ENCODE assay signal across 26 mouse cellular contexts in genomic region chr6:146880296-146880695, GRCm38 (mm10). TPM values are rescaled to one million over a fixed set of nuclear protein-coding genes. Genes with fewer than 3 reads are reported as not detected.
DNase-seq lines count a peak whose midpoint lies in the region; ATAC-seq and TF ChIP-seq lines count a peak whose summit lies in the region.
"Had no signal": no experiment of that assay in that cellular context is flagged by ENCODE, and none has a peak within 500 bp of the region (broad histone marks: within the 10 kb centered on the region; RNA-seq: fewer than 3 reads in every experiment).

No protein-coding gene starts in this region.

- peaks cover 11% of the 10 kb centered on the region for H3K9me3 ChIP-seq in forebrain, embryonic 10.5 days
- peaks cover 8% of the 10 kb centered on the region; the same call in 1 of the 2 replicates for H3K9me3 ChIP-seq in forebrain, embryonic 15.5 days
- peaks cover 4% of the 10 kb centered on the region; the same call in 1 of the 2 replicates for H3K9me3 ChIP-seq in midbrain, embryonic 11.5 days (ENCODE audit: control insufficient read depth, low read length)
- H3K9me3 ChIP-seq in midbrain, embryonic 16.5 days (replicated peaks; ENCODE audit: control insufficient read depth, low read length, poor library complexity, severe bottlenecking): no peaks in the 10 kb centered on the region
- peaks cover 6% of the 10 kb centered on the region for H3K9me3 ChIP-seq in forebrain, embryonic 16.5 days (ENCODE audit: control insufficient read depth, low read length)

- H3K27ac ChIP-seq in forebrain, embryonic 10.5 days: peak overlapping the region; percentile 22; the same call in 1 of the 2 replicates
- H3K27ac ChIP-seq in forebrain, embryonic 15.5 days (replicated peaks): no peak overlapping the region
- no peak overlapping the region for H3K27ac ChIP-seq in midbrain, embryonic 11.5 days (ENCODE audit: low read depth, low read length)
- no peak overlapping the region for H3K27ac ChIP-seq in midbrain, embryonic 16.5 days (ENCODE audit: low read length)
- H3K27ac ChIP-seq in forebrain, embryonic 16.5 days (ENCODE audit: low read length): no peak overlapping the region
- H3K27ac ChIP-seq in olfactory bulb, adult 2 months (ENCODE audit: insufficient read depth, low read depth, low read length): peak overlapping the region; percentile 85; the same call in 1 of the 2 replicates
- H3K27ac ChIP-seq: hindbrain, embryonic 10.5 days; hindbrain, embryonic 14.5 days; hindbrain, postnatal 0 days had no signal

- H3K4me1 ChIP-seq in forebrain, embryonic 10.5 days: peaks cover 33% of the 10 kb centered on the region
- 0 out of 2 replicates have a peak, but pooled peaks cover 2% of the 10 kb centered on the region for H3K4me1 ChIP-seq in forebrain, embryonic 15.5 days
- no peaks in the 10 kb centered on the region for H3K4me1 ChIP-seq in midbrain, embryonic 11.5 days (ENCODE audit: control insufficient read depth, insufficient read depth, low read length)
- H3K4me1 ChIP-seq in midbrain, embryonic 16.5 days (ENCODE audit: control insufficient read depth, insufficient read depth, low read length): no peaks in the 10 kb centered on the region; the same call in 1 of the 2 replicates
- H3K4me1 ChIP-seq in forebrain, embryonic 16.5 days (replicated peaks; ENCODE audit: control insufficient read depth, insufficient read depth, low read length): peaks cover 3% of the 10 kb centered on the region; the same call in 1 of the 2 replicates
- H3K4me1 ChIP-seq in olfactory bulb, adult 2 months (ENCODE audit: control insufficient read depth, insufficient read depth, low read length): peaks cover 20% of the 10 kb centered on the region

- no peaks in the 10 kb centered on the region for H3K36me3 ChIP-seq in forebrain, embryonic 10.5 days (replicated peaks)
- H3K36me3 ChIP-seq in forebrain, embryonic 15.5 days: no peaks in the 10 kb centered on the region
- no peaks in the 10 kb centered on the region for H3K36me3 ChIP-seq in midbrain, embryonic 11.5 days (ENCODE audit: control insufficient read depth, insufficient read depth, low read length)
- no peaks in the 10 kb centered on the region for H3K36me3 ChIP-seq in midbrain, embryonic 16.5 days (ENCODE audit: control insufficient read depth, insufficient read depth, low read length)
- no peaks in the 10 kb centered on the region for H3K36me3 ChIP-seq in forebrain, embryonic 16.5 days (ENCODE audit: control insufficient read depth, insufficient read depth)
- H3K36me3 ChIP-seq: G1E; hindbrain, embryonic 10.5 days had no signal

- H3K4me2 ChIP-seq in forebrain, embryonic 15.5 days (replicated peaks): no peak overlapping the region
- no peak overlapping the region for H3K4me2 ChIP-seq in midbrain, embryonic 11.5 days
- no peak overlapping the region for H3K4me2 ChIP-seq in midbrain, embryonic 16.5 days (ENCODE audit: low read length)
- H3K4me2 ChIP-seq in forebrain, embryonic 16.5 days (ENCODE audit: low read length): no peak overlapping the region
- H3K4me2 ChIP-seq: heart, embryonic 11.5 days; hindbrain, embryonic 14.5 days had no signal

- no peak for DNase-seq in forebrain, embryonic 10.5 days (ENCODE audit: extremely low spot score, low spot score)
- peak; percentile 54 for DNase-seq in midbrain, embryonic 11.5 days (ENCODE audit: low spot score, missing footprints)
- no peak for DNase-seq in cerebellum, adult 18-20 months
- no peak for DNase-seq in urinary bladder, adult 18-20 months (ENCODE audit: low spot score in 2 of 2)
- DNase-seq: adrenal gland, postnatal 10 days; adrenal gland, postnatal 36 days; cerebellum, adult 11 months; cerebellum, adult 8-10 months; cerebellum, postnatal 14 days; gastrocnemius, postnatal 36 days; kidney, adult 11 months; kidney, adult 9 months had no signal

- WGBS in forebrain, embryonic 10.5 days: 83% methylated on average over 4 of the region's 4 CpGs
- WGBS in forebrain, embryonic 15.5 days: 65% methylated on average over 4 of the region's 4 CpGs
- 79% methylated on average over 4 of the region's 4 CpGs for WGBS in midbrain, embryonic 11.5 days
- 84% methylated on average over 4 of the region's 4 CpGs for WGBS in midbrain, embryonic 16.5 days
- WGBS in forebrain, embryonic 16.5 days: 64% methylated on average over 4 of the region's 4 CpGs
- WGBS in olfactory bulb, adult 2 months: 64% methylated on average over 4 of the region's 4 CpGs

- no peak overlapping the region for H3K4me3 ChIP-seq in forebrain, embryonic 10.5 days
- no peak overlapping the region for H3K4me3 ChIP-seq in forebrain, embryonic 15.5 days
- no peak overlapping the region for H3K4me3 ChIP-seq in midbrain, embryonic 11.5 days (ENCODE audit: low read depth, low read length)
- H3K4me3 ChIP-seq in midbrain, embryonic 16.5 days (ENCODE audit: low read depth, low read length): no peak overlapping the region
- no peak overlapping the region for H3K4me3 ChIP-seq in forebrain, embryonic 16.5 days (replicated peaks; ENCODE audit: low read length)
- H3K4me3 ChIP-seq in olfactory bulb, adult 2 months (ENCODE audit: insufficient read depth, low read depth, low read length): no peak overlapping the region
- H3K4me3 ChIP-seq: hindbrain, embryonic 10.5 days had no signal

- H3K27me3 ChIP-seq in forebrain, embryonic 10.5 days (ENCODE audit: poor library complexity, severe bottlenecking): peaks cover 13% of the 10 kb centered on the region
- no peaks in the 10 kb centered on the region for H3K27me3 ChIP-seq in forebrain, embryonic 15.5 days
- H3K27me3 ChIP-seq in midbrain, embryonic 11.5 days (ENCODE audit: control insufficient read depth, insufficient read depth, low read length): no peaks in the 10 kb centered on the region
- 0 out of 2 replicates have a peak, but pooled peaks cover 2% of the 10 kb centered on the region for H3K27me3 ChIP-seq in midbrain, embryonic 16.5 days (ENCODE audit: control insufficient read depth, insufficient read depth, low read depth, low read length)
- H3K27me3 ChIP-seq in forebrain, embryonic 16.5 days (replicated peaks; ENCODE audit: control insufficient read depth, insufficient read depth, low read length): no peaks in the 10 kb centered on the region
- H3K27me3 ChIP-seq: CH12.LX, Patski had no signal

- no peak for ATAC-seq in forebrain, embryonic 15.5 days (replicated peaks)
- no peak for ATAC-seq in midbrain, embryonic 11.5 days (ENCODE audit: low FRiP score)
- ATAC-seq in midbrain, embryonic 16.5 days: no peak; the same call in 1 of the 2 replicates
- peak; percentile 23; the same call in 1 of the 2 replicates for ATAC-seq in forebrain, embryonic 16.5 days
- ATAC-seq: hindbrain, postnatal 0 days; Patski had no signal

- no peak for TF ChIP-seq POLR2A in olfactory bulb, adult 2 months (IDR thresholded peaks at IDR 0.05; ENCODE audit: insufficient read depth, low read depth, low read length)

- no peak for TF ChIP-seq CTCF in olfactory bulb, adult 2 months (IDR thresholded peaks at IDR 0.05; ENCODE audit: insufficient read depth, low read depth, low read length)

- H3K9ac ChIP-seq in forebrain, embryonic 15.5 days (replicated peaks): no peak overlapping the region
- H3K9ac ChIP-seq in midbrain, embryonic 11.5 days (ENCODE audit: low read length): no peak overlapping the region
- H3K9ac ChIP-seq in midbrain, embryonic 16.5 days (ENCODE audit: low read depth, low read length): no peak overlapping the region
- H3K9ac ChIP-seq in forebrain, embryonic 16.5 days (replicated peaks; ENCODE audit: low read depth, low read length): no peak overlapping the region
- H3K9ac ChIP-seq: hindbrain, embryonic 14.5 days had no signal

RNA-seq across cellular contexts. Expression of gene Ppfibp1, which starts 8.0 kb away (rescaled TPM):
- polyA plus RNA-seq in forebrain, embryonic 10.5 days (2016; fragmentation: Nextera tagmentation; extraction: Ambion mirVana): 30.0 and 32.5 TPM in 2 replicates
- polyA plus RNA-seq in forebrain, embryonic 15.5 days (2015; fragmentation: Nextera tagmentation; extraction: Ambion mirVana): 14.2 and 19.4 TPM in 2 replicates
- polyA plus RNA-seq in midbrain, embryonic 11.5 days (2014; fragmentation: Nextera tagmentation; extraction: Ambion mirVana): 30.2 and 30.7 TPM in 2 replicates
- polyA plus RNA-seq in midbrain, embryonic 16.5 days (2015; fragmentation: Nextera tagmentation; extraction: Ambion mirVana): 19.6 and 22.1 TPM in 2 replicates
- polyA plus RNA-seq in forebrain, embryonic 16.5 days (2015; fragmentation: Nextera tagmentation; extraction: Ambion mirVana): 17.8 and 21.4 TPM in 2 replicates
- polyA plus RNA-seq in olfactory bulb, adult 2 months (2012; ENCODE audit: insufficient read depth, insufficient read length, low replicate concordance, missing spikeins): not detected in 2 replicates

RNA-seq across cellular contexts. Expression of gene Smco2, which starts 30.4 kb away (rescaled TPM):
- not detected in 2 replicates for polyA plus RNA-seq in forebrain, embryonic 10.5 days (2016; fragmentation: Nextera tagmentation; extraction: Ambion mirVana)
- polyA plus RNA-seq in forebrain, embryonic 15.5 days (2015; fragmentation: Nextera tagmentation; extraction: Ambion mirVana): not detected in 2 replicates
- not detected in 2 replicates for polyA plus RNA-seq in midbrain, embryonic 11.5 days (2014; fragmentation: Nextera tagmentation; extraction: Ambion mirVana)
- polyA plus RNA-seq in midbrain, embryonic 16.5 days (2015; fragmentation: Nextera tagmentation; extraction: Ambion mirVana): not detected in 2 replicates
- polyA plus RNA-seq in forebrain, embryonic 16.5 days (2015; fragmentation: Nextera tagmentation; extraction: Ambion mirVana): not detected in 2 replicates
- not detected in 2 replicates for polyA plus RNA-seq in olfactory bulb, adult 2 months (2012; ENCODE audit: insufficient read depth, insufficient read length, low replicate concordance, missing spikeins)
- polyA plus RNA-seq: embryonic facial prominence, embryonic 11.5 days; embryonic facial prominence, embryonic 14.5 days; G1E; heart, embryonic 11.5 days; hindbrain, embryonic 10.5 days; hindbrain, embryonic 14.5 days; hindbrain, postnatal 0 days; intestine, embryonic 14.5 days; Patski had no signal

Comparison
In these comparisons a context has a peak if more than half of its experiments do, and no peak if none do; other contexts are left out.
1. H3K27ac ChIP-seq: peak in forebrain, embryonic 10.5 days (single experiment) and olfactory bulb, adult 2 months (single experiment); none in forebrain, embryonic 15.5 days (single experiment), midbrain, embryonic 11.5 days (single experiment), midbrain, embryonic 16.5 days (single experiment) and forebrain, embryonic 16.5 days (single experiment).